Mouse (Mus musculus): ENCODE results near the gene Scp2. TPM values are rescaled to one million over a fixed set of nuclear protein-coding genes. Genes with fewer than 3 reads are reported as not detected.
A peak's percentile ranks its signal among the peaks of the same experiment; 100 is the strongest.

The Scp2 gene
- polyA plus RNA-seq, 1 experiment from 2014 or later = 943 TPM

GRCm38 (mm10) chr4:108117488-108117887 lies 27.3 kb downstream of the Scp2 start:
- no peaks in the 10 kb centered on the region for H3K9me3 ChIP-seq (ENCODE audit: control insufficient read depth)
- H3K4me2 ChIP-seq (replicated peaks; ENCODE audit: low read depth) = 0 out of 2 replicates have a peak overlapping the region, but pooled peaks have one; percentile 70
- no peaks in the 10 kb centered on the region for H3K4me1 ChIP-seq (replicated peaks; ENCODE audit: control insufficient read depth, insufficient read depth, low read length)
- no peak overlapping the region for H3K27ac ChIP-seq (ENCODE audit: low read depth, low read length)
- no peaks in the 10 kb centered on the region for H3K27me3 ChIP-seq (replicated peaks; ENCODE audit: control insufficient read depth, insufficient read depth, low read length)
- no peak overlapping the region for H3K9ac ChIP-seq (ENCODE audit: low read depth, low read length)
- TF ChIP-seq CTCF (IDR thresholded peaks at IDR 0.05; ENCODE audit: low read depth) = no peak
- no peak for ATAC-seq
- H3K36me3 ChIP-seq (ENCODE audit: control insufficient read depth, insufficient read depth) = no peaks in the 10 kb centered on the region
- WGBS = 90% methylated on average over 8 of the region's 8 CpGs
- no peak overlapping the region for H3K4me3 ChIP-seq (ENCODE audit: low read depth, low read length)

GRCm38 (mm10) chr4:108116466-108116865 lies 28.3 kb downstream of the Scp2 start:
- TF ChIP-seq CTCF (IDR thresholded peaks at IDR 0.05; ENCODE audit: low read depth) = no peak
- ATAC-seq = no peak
- no peak overlapping the region for H3K4me3 ChIP-seq (ENCODE audit: low read depth, low read length)
- H3K27ac ChIP-seq (ENCODE audit: low read depth, low read length) = no peak overlapping the region
- peaks cover 5% of the 10 kb centered on the region; the same call in 1 of the 2 replicates for H3K36me3 ChIP-seq (ENCODE audit: control insufficient read depth, insufficient read depth)
- H3K4me2 ChIP-seq (replicated peaks; ENCODE audit: low read depth) = no peak overlapping the region
- no peaks in the 10 kb centered on the region for H3K27me3 ChIP-seq (replicated peaks; ENCODE audit: control insufficient read depth, insufficient read depth, low read length)
- WGBS = 87% methylated on average over 2 of the region's 2 CpGs
- no peaks in the 10 kb centered on the region for H3K4me1 ChIP-seq (replicated peaks; ENCODE audit: control insufficient read depth, insufficient read depth, low read length)
- no peaks in the 10 kb centered on the region for H3K9me3 ChIP-seq (ENCODE audit: control insufficient read depth)
- no peak overlapping the region for H3K9ac ChIP-seq (ENCODE audit: low read depth, low read length)

GRCm38 (mm10) chr4:108110706-108111105 lies 34.1 kb downstream of the Scp2 start:
- no peaks in the 10 kb centered on the region for H3K27me3 ChIP-seq (replicated peaks; ENCODE audit: control insufficient read depth, insufficient read depth, low read length)
- TF ChIP-seq CTCF (IDR thresholded peaks at IDR 0.05; ENCODE audit: low read depth) = no peak
- H3K4me1 ChIP-seq (replicated peaks; ENCODE audit: control insufficient read depth, insufficient read depth, low read length) = no peaks in the 10 kb centered on the region
- H3K9me3 ChIP-seq (ENCODE audit: control insufficient read depth) = no peaks in the 10 kb centered on the region
- no peak overlapping the region for H3K4me2 ChIP-seq (replicated peaks; ENCODE audit: low read depth)
- H3K36me3 ChIP-seq (ENCODE audit: control insufficient read depth, insufficient read depth) = peaks cover 20% of the 10 kb centered on the region; the same call in 1 of the 2 replicates
- 80% methylated on average over 2 of the region's 2 CpGs for WGBS
- no peak for ATAC-seq
- H3K27ac ChIP-seq (ENCODE audit: low read depth, low read length) = no peak overlapping the region
- H3K4me3 ChIP-seq (ENCODE audit: low read depth, low read length) = no peak overlapping the region
- no peak overlapping the region for H3K9ac ChIP-seq (ENCODE audit: low read depth, low read length)

GRCm38 (mm10) chr4:108109728-108110127 lies 35.1 kb downstream of the Scp2 start:
- Histone ChIP-seq H3K27ac (ENCODE audit: low read depth, low read length) (no peak overlapping the region), H3K36me3 (ENCODE audit: control insufficient read depth, insufficient read depth) (peaks cover 20% of the 10 kb centered on the region; the same call in 1 of the 2 replicates), H3K9ac (ENCODE audit: low read depth, low read length) (no peak overlapping the region), H3K9me3 (ENCODE audit: control insufficient read depth) (no peaks in the 10 kb centered on the region), H3K4me3 (ENCODE audit: low read depth, low read length) (no peak overlapping the region), H3K27me3 (replicated peaks; ENCODE audit: control insufficient read depth, insufficient read depth, low read length) (no peaks in the 10 kb centered on the region), H3K4me2 (replicated peaks; ENCODE audit: low read depth) (no peak overlapping the region), H3K4me1 (replicated peaks; ENCODE audit: control insufficient read depth, insufficient read depth, low read length) (no peaks in the 10 kb centered on the region)
- 94% methylated on average over 7 of the region's 7 CpGs for WGBS
- no peak for ATAC-seq
- no peak for TF ChIP-seq CTCF (IDR thresholded peaks at IDR 0.05; ENCODE audit: low read depth)

- no peak for TF ChIP-seq CTCF (IDR thresholded peaks at IDR 0.05; ENCODE audit: low read depth)
Measured at GRCm38 (mm10) chr4:108096345-108096744, 48.5 kb downstream of the Scp2 start, which contains the start of gene Podn. Podn (minus strand) TSS chr4:108096445.

DNA sequence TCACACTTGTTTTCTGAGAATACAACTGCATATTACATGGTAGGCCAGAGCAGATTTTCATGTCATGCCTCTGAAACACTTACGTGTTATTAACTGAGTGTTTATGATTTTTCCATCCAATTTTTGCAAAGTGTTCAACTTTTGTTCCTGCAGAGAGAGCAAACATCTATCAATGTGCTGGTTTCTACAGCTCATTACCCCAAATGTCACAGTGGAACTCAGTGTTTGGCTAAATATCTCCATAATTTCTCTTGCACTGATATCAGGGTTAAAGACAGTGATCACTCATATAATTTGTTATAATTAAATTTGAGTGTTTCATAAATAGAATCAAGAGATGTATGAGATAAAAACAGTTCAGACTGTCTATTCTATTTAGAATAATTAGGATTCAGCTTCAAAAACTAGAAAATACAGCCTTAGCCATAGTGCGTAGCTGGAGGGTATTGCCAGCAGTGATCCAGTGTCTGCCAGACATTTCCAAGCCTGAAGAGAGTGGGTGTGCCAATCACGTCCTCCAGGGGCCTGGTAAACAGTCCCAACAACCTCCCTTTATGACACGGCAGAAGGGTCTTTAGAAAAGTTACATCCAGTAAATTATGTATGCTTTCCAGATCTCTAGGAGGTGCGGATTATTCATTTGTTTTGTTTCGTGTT lies 51.9 kb downstream of the Scp2 start:
- H3K27ac ChIP-seq (ENCODE audit: low read depth, low read length) = no peak overlapping the region

More at GRCm38 (mm10) chr4:108096345-108096744, 48.5 kb downstream of the Scp2 start, which contains the start of gene Podn:
- WGBS = 79% methylated on average over 4 of the region's 4 CpGs
- H3K4me3 ChIP-seq (ENCODE audit: low read depth, low read length) = no peak within 1 kb of the TSS
- no peak for ATAC-seq
- no peak within 1 kb of the TSS for H3K4me2 ChIP-seq (replicated peaks; ENCODE audit: low read depth)
- no peaks in the 10 kb centered on the region for H3K4me1 ChIP-seq (replicated peaks; ENCODE audit: control insufficient read depth, insufficient read depth, low read length)
- H3K36me3 ChIP-seq (ENCODE audit: control insufficient read depth, insufficient read depth) = peaks cover 13% of the 10 kb centered on the region
- H3K9me3 ChIP-seq (ENCODE audit: control insufficient read depth) = no peaks in the 10 kb centered on the region
- H3K9ac ChIP-seq (ENCODE audit: low read depth, low read length) = no peak within 1 kb of the TSS
- no peak within 1 kb of the TSS for H3K27ac ChIP-seq (ENCODE audit: low read depth, low read length)
- no peaks in the 10 kb centered on the region for H3K27me3 ChIP-seq (replicated peaks; ENCODE audit: control insufficient read depth, insufficient read depth, low read length)

More for the DNA sequence above, 51.9 kb downstream of the Scp2 start:
- no peak for ATAC-seq
- Histone ChIP-seq H3K9ac (ENCODE audit: low read depth, low read length) (no peak overlapping the region), H3K27me3 (replicated peaks; ENCODE audit: control insufficient read depth, insufficient read depth, low read length) (no peaks in the 10 kb centered on the region), H3K36me3 (ENCODE audit: control insufficient read depth, insufficient read depth) (peaks cover 12% of the 10 kb centered on the region), H3K4me2 (replicated peaks; ENCODE audit: low read depth) (no peak overlapping the region), H3K4me1 (replicated peaks; ENCODE audit: control insufficient read depth, insufficient read depth, low read length) (no peaks in the 10 kb centered on the region), H3K9me3 (ENCODE audit: control insufficient read depth) (no peaks in the 10 kb centered on the region), H3K4me3 (ENCODE audit: low read depth, low read length) (no peak overlapping the region)
- WGBS = 79% methylated on average over 6 of the region's 6 CpGs
- TF ChIP-seq CTCF (IDR thresholded peaks at IDR 0.05; ENCODE audit: low read depth) = no peak

Data from intestine, postnatal 0 days (tissue).